Mouse (Mus musculus) A20 (cell line): ENCODE results near the gene Crtc2.
"Not testable (repeated sequence)": the region's sequence is repeated elsewhere in the genome, so short reads cannot be mapped to it uniquely, and the experiment has no call there.

Source experiments
- DNase-seq: peaks from one replicate; pipeline ENCODE4 v3.0.0-alpha.2; 2011; ENCODE audit warnings: low read depth, low spot score

The Crtc2 gene

DNA sequence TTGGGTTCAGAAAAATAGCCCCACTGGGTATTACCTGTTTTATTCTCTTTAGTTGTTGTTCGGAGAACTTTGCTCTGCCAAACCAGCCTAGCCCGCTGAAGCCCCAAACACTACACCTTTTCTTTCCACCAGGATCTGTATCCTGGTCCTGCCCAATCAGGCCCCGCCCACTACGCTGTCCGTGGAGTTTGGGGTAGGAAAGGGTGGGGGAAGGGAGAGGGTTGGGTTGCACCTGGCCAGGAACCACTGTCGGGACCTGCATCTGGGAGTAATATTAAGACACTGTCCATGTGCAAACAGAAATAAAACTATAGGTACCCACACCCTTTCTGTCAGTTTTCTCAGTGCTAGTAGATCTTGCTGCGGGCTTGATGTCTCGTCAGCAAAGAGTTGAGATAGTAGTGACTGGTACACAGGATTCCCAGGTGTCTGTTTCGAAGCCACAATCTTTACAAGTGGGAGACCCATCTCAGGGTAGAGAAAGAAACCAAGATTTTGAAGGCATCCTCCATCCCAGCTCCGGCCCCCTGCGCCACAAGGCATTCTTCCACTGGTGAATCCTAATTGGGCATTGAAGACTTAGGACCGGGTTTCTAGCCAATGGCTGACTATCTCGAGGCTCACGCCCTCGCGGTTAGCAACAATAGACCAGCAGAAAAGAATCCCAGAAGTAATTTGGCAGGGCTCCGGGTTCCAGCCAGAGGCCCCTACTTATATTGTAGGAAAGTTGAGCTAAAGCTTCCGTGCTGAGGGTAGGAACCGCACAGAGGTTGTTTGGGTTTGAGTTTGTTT, 10.8 kb upstream of the Crtc2 start, which contains the start of gene Creb3l4:
Gene Creb3l4, minus strand, starts transcription at position 529 of the 792 bp plus-strand sequence.
- DNase-seq = no peak

DNA sequence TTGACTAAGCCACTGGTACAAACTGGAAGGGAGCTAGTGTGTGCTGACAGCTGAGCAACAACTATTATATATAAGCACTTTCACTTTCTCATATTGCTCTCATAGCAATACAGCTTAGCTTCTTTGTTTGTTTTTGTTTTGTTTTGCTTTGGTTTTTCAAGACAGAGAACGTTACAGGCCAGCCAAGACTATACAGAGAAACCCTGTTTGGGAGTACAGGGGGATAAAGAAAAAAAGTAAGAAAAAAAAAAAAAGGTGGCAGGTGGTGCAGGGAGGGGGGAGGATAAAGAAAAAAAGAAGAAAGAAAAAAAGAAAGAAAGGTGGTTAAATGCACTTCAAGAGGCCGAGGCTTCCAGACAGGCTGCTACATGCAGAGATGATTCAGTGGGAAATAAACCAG, 8.6 kb upstream of the Crtc2 start:
- DNase-seq = peak; percentile 53

DNA sequence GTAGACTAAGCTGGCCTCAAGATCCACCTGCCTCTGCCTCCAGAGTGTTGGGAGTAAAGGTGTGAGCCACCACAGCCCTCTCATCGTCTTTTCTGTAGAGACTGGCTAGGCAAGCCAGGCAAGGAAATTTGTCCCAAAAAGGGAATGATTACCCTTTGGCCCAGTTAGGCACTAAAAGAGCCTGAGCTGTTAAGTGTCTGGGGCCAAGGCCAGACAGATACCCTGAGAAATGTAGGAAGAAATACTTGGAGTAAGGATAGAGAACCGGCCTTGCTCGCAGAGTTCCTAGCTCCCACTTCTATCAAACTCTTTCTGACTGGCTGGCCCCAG, 6.4 kb upstream of the Crtc2 start:
- DNase-seq = no peak

- peak; percentile 95 for DNase-seq
Measured at GRCm38 (mm10) chr3:90247960-90248745, 5.8 kb upstream of the Crtc2 start, which contains the start of gene Slc39a1. Slc39a1 (plus strand) TSS chr3:90248172.

DNA sequence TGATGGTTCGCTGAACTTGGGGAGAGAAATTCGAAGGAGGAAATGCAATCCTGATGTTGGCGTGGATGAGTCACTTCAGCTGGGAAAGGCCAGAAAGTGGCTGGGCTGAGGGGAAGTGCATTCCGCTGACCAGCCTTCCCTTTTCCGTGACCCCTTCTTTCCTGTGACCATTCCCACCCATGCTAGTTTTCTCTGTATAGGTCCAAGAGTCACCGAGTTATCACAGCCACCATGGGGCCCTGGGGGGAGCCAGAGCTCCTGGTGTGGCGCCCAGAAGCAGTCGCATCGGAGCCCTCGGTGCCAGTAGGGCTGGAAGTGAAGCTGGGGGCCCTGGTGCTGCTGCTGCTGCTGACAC, 5.2 kb upstream of the Crtc2 start:
- peak; percentile 61 for DNase-seq

- DNase-seq = no peak
Measured at GRCm38 (mm10) chr3:90250791-90251190, 3.2 kb upstream of the Crtc2 start.

DNA sequence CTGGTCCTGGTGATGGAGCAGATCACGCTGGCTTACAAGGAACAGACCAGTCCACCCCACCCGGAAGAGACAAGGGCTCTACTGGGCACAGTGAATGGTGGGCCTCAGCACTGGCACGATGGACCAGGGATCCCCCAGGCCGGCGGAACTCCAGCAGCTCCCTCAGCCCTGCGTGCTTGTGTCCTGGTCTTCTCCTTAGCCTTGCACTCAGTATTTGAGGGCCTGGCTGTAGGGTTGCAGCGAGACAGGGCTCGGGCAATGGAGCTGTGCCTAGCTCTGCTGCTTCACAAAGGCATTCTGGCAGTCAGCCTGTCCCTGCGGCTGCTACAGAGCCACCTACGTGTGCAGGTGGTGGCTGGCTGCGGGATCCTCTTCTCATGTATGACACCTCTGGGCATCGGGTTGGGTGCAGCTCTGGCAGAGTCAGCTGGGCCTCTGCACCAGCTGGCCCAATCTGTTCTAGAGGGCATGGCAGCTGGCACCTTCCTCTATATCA, 2.2 kb upstream of the Crtc2 start:
- DNase-seq = not testable (repeated sequence)

GRCm38 (mm10) chr3:90252659-90253058, 1.3 kb upstream of the Crtc2 start:
- DNase-seq = not testable (repeated sequence)

DNA sequence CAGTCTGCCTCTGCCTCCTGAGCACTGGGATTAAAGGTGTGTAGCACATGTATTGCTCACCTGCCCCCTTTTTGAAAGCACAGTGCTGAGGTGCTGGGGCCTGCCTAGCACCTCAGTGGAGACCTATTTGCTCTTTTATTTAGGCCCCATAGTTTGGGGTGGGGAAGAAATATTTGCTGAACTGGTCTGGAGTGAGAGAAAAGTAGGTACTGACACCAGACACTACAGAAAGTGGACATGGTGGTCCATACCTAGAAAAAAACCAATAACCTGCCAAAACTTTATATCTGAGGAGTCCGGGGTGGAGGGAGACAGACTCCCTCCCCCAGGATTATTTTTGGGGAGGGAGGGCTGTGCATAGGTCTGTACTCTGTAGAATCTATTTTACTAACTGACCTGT, 789 bp upstream of the Crtc2 start:
- DNase-seq = peak; percentile 18

- peak; percentile 66 for DNase-seq
Measured at GRCm38 (mm10) chr3:90254419-90255193, 643 bp downstream of the Crtc2 start.

GRCm38 (mm10) chr3:90255194-90255565, 1.2 kb downstream of the Crtc2 start:
- no peak for DNase-seq

GRCm38 (mm10) chr3:90255784-90256353, 1.9 kb downstream of the Crtc2 start:
- DNase-seq = no peak

DNA sequence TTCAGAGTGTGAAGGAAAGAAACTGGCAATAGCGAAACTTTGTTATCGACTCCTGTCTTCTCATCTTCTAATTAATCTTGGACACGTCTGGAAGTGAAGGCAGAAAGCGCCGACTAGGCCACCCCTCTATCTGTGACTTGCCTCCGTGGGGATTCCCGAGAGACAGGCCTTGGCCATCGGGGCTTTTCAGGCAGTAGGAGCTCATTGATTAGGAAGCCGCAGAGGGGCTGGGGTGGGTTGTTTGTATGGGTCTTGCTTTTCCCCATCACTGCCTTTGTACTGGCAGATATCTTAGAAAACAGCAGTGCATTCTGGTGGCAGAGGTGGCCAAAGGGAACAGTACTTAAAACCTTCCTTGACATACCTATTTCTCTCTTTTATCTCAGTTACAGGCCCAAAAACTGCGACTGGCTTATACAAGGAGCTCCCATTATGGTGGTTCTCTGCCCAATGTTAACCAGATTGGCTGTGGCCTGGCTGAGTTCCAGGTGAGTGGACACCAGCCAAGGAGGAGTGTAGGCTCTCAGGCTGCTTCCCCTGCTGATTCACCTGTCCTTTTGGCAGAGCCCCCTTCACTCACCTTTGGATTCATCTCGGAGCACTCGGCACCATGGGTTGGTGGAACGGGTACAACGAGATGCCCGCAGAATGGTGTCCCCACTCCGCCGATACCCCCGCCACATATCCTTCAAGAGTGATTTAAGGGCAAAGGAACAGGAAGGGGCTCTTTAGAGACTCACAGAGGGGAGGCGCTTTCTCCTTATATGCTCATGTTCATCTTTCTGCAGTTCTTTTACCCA, 3.0 kb downstream of the Crtc2 start:
- DNase-seq = no peak

GRCm38 (mm10) chr3:90258521-90258920, 4.6 kb downstream of the Crtc2 start:
- no peak for DNase-seq

GRCm38 (mm10) chr3:90263121-90263771, 9.3 kb downstream of the Crtc2 start:
- DNase-seq = no peak

DNA sequence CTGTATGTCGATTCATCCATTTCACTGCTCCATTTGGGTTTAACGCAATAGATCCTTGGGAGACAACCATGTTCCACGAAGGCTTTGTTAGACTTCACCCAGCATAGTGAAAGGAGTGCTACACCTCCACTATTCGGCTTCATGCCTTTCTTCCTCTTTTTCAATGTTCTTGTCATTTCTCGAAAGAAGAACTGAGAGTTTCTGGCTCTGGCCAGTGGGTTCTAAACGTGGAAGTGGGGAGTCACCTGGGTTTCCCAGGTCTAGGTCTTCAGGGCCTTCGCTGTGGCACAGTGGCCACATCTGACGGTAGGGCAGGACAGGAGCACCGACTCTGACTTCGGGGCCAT, 10.7 kb downstream of the Crtc2 start:
- no peak for DNase-seq

- DNase-seq = peak; percentile 97
Measured at GRCm38 (mm10) chr3:90265034-90265931, 11.3 kb downstream of the Crtc2 start, which contains the start of gene Dennd4b. Dennd4b (plus strand) TSS chr3:90265185.

DNA sequence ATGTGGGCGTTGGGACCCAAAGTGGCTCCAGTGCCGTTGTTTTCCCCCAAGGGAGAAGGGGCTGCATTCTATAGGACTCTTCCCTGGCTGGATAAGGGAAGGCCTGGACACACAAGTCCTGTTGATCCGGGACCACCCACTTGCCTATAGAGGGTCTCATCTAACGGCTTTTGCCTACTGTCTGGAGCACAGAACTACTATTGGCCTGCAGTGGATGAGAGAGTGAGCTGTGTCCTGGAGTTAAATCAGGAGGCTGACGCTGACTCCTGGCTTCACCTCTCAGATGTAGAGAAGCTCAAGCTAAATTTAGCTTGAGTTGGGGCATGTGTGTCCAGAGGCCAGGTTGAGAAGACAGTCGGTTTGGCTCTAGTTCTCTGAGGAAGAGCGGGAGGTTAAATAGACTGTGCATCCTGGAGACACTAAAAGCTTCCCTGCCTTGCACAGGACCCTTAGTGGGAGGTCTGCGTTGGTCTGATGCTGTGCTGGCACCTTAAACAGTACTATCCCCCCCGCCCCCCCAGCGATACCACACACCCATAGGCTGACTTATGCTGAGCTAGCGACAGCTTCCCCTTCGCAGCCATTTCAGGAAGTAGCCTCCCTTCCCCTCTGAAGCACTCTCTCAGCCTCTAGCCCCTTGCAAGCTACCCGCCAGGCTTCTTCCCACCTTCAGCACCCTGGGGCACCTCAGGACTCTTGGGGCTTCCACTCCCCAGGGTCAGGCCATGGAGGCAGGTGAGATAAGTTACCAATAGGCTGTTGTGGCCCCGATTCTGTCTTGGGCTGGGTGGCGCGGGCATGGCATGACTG, 12.2 kb downstream of the Crtc2 start:
- peak; percentile 91 for DNase-seq
